Mouse (Mus musculus): ENCODE measurements around the gene Clip3.

DNA sequence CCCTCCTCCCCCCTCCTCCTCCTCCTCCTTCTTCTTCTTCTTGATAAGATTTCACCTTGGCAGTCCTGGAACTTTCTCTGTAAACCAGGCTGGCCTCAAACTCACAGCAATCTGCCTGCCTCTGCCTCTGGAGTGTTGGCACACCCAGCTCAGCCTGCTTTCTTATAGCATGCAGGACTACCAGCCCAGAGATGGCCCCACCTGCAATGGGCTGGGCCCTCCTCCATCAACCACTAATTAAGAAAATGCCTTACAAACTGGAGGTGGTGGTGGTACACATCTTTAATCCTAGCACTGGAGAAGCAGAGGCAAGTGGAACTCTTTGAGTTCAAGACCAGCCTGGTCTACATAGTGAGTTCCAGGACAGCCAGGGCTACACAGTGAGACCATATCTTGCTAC lies 34.9 kb downstream of the Clip3 start:
- no peak for TF ChIP-seq POLR2A (IDR thresholded peaks at IDR 0.05; ENCODE audit: borderline replicate concordance, insufficient read depth, low read length)
- TF ChIP-seq CTCF (IDR thresholded peaks at IDR 0.05; ENCODE audit: borderline replicate concordance, insufficient read depth, low read depth, low read length): no peak

Data from cerebellum, adult 2 months (tissue).